Mouse (Mus musculus) thymus, adult 2 months (tissue): ENCODE data around the gene 4930415O20Rik.

Source experiments
- CTCF ChIP-seq: fragments of 200-500 bp; IDR thresholded peaks from 2 replicates; pipeline ENCODE4 v1.5.1; 2012; ENCODE audit warnings: mild to moderate bottlenecking, control low read depth, low read length, moderate library complexity, borderline replicate concordance; ENCODE audit not compliant: control insufficient read depth, poor library complexity, insufficient read depth; ENCODE audit errors: extremely low read depth
- POLR2A ChIP-seq: fragments of 200-500 bp; IDR thresholded peaks from 2 replicates; pipeline ENCODE4 v1.6.1; 2012; ENCODE audit warnings: mild to moderate bottlenecking, low read length, control low read depth, moderate library complexity; ENCODE audit not compliant: control insufficient read depth, poor library complexity, insufficient read depth; ENCODE audit errors: extremely low read depth

GRCm38 (mm10) chr15:98582996-98583395 is 12.2 kb downstream of the 4930415O20Rik start:
- TF ChIP-seq CTCF (no peak), POLR2A (no peak)
